Mouse (Mus musculus): Measurements from ENCODE around the gene Usp4. TPM values are rescaled to one million over a fixed set of nuclear protein-coding genes. Genes with fewer than 3 reads are reported as not detected.

The Usp4 gene
- polyA plus RNA-seq, 1 experiment from 2014 or later: 123 TPM

DNA sequence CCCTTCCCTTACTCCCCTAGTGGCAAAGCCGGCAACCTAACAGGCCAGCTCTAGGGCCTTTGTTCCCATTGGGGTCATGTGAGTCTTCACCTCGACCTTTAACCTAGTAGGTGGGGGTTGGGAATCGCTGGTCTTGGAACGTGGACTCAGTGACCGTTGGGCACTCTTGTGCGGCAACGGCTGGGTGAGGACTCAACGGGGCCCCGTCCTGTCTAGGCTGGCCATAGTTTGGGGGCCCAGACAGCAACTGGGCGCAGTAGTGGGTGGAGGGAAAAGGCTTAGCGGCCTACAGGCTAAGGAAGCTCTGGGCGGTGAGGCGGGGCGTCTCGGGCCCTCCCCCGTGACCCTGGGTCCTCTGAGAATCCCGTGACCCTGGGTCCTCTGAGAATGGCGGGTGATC is 45.0 kb downstream of the Usp4 start, which contains the start of gene 1700102P08Rik:
Gene 1700102P08Rik (plus strand): TSS at position 130 of the 400 bp plus-strand sequence.
- H3K4me1 ChIP-seq (replicated peaks): no peaks in the 10 kb centered on the region

DNA sequence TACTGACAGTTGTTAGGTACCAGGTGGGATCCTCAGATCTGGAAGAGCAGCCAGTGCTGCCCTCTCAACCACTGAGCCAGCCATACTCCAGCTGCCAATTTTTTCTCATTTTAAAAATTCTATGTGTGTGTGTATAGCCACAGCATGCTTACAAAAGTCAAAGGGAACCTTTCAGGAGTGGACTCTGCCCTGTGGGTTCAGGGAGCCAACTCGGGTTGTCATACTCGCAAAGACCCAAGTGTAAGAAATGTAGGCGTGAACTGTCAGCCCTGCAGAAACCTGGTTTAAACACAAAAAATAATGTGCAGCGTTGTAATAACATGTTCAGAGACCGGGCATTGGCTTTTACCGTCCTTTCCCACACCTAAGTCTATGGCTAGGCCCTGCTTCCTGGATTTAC is 46.5 kb downstream of the Usp4 start:
- no peak for ATAC-seq (ENCODE audit: low FRiP score, low read depth)
- H3K4me1 ChIP-seq (replicated peaks): no peaks in the 10 kb centered on the region
- no peak overlapping the region for H3K4me2 ChIP-seq
- no peak overlapping the region for H3K27ac ChIP-seq (replicated peaks)
- 96% methylated on average over 6 of the region's 6 CpGs for WGBS
- peaks cover 39% of the 10 kb centered on the region for H3K36me3 ChIP-seq
- H3K9me3 ChIP-seq: no peaks in the 10 kb centered on the region
- no peaks in the 10 kb centered on the region for H3K27me3 ChIP-seq
- H3K9ac ChIP-seq: no peak overlapping the region
- H3K4me3 ChIP-seq: no peak overlapping the region

More for the DNA sequence above, 45.0 kb downstream of the Usp4 start, which contains the start of gene 1700102P08Rik:
- no peaks in the 10 kb centered on the region for H3K27me3 ChIP-seq
- H3K27ac ChIP-seq (replicated peaks): no peak within 1 kb of the TSS
- H3K4me3 ChIP-seq: no peak within 1 kb of the TSS
- no peak for ATAC-seq (ENCODE audit: low FRiP score, low read depth)
- H3K36me3 ChIP-seq: peaks cover 54% of the 10 kb centered on the region
- no peaks in the 10 kb centered on the region for H3K9me3 ChIP-seq
- H3K4me2 ChIP-seq: no peak within 1 kb of the TSS
- 55% methylated on average over 18 of the region's 18 CpGs for WGBS
- no peak within 1 kb of the TSS for H3K9ac ChIP-seq

DNA sequence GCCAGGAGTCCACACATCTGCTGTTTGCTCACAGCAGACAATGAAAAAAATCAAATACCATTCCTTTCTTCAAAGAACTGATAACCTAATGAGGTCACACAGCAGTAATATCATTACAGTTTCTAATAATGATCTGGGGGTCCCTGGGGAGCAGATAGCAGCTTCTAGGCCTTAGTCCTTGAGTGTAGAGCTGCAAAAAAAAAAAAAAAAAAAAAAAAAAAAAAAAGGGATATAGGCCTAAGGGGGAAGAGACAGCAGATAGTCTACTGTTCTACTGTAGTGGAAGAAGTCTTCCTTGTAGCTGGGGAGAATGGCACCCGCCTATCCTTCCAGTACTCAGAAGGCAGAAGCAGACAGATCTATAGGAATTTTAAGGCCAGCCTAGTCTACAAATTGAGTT is 47.8 kb downstream of the Usp4 start:
- 87% methylated on average over 1 of the region's 1 CpGs for WGBS
- Histone ChIP-seq H3K4me3 (no peak overlapping the region), H3K9me3 (no peaks in the 10 kb centered on the region), H3K4me2 (no peak overlapping the region), H3K36me3 (peaks cover 32% of the 10 kb centered on the region), H3K9ac (no peak overlapping the region), H3K27me3 (no peaks in the 10 kb centered on the region), H3K4me1 (replicated peaks) (no peaks in the 10 kb centered on the region), H3K27ac (replicated peaks) (no peak overlapping the region)
- ATAC-seq (ENCODE audit: low FRiP score, low read depth): no peak

DNA sequence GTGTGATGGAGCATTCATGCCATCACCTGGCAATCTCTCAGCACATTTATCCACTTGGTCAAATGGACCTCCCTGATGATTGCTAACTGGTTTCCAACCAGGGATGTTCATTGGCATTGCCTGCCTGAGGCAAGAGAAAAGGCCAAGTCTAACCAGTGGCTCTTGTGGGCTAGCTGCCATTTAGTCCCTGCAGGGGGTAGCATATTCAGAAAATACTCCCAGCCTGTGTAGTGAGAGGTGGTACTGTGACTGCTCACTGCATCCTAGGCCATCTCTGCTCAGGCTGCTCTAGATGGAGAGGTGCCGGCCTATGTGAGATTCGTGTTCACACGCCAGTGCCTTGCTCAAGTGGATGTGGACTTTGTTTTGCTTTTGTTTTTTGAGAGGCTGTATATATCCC is 50.7 kb downstream of the Usp4 start:
- no peak for ATAC-seq (ENCODE audit: low FRiP score, low read depth)
- no peak overlapping the region for H3K9ac ChIP-seq

DNA sequence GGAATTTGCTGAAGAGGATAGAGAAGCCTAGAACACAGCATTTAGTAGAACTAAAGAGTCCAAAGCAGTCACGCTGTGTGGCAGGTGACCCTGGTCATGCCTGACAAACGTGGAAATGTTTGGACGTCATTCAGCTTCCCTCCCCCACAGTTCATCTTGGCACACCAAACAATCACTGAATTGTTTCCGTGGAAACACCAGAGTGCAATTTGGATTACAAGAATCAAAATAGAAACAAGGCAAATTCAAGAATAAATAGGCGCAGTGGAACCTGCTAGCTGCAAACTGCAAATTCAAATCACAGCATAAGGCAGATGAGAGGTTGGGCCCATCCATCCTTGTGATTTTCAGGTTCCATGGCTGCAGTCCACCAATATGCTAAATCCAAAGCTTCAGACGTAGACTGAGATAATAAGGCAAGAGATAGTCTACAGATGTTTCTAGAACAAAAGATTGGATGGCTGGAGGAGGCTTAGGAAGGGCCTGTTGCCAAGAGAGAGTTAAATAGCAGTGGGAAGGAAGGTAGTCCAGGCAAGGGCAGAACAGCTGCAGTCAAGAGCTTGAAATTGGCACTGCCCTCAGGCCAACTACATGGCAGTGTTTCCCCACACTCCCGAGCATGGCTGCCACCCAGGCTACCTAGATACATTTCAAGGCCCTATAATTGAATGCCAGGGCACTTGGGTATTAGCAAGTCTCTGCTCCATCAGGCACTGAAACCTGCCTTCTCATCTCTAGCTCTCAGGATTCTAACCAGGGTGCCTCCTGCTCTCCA is 53.7 kb downstream of the Usp4 start:
- no peaks in the 10 kb centered on the region for H3K27me3 ChIP-seq
- H3K9me3 ChIP-seq: no peaks in the 10 kb centered on the region
- peaks cover 15% of the 10 kb centered on the region for H3K4me1 ChIP-seq (replicated peaks)
- peak overlapping the region; percentile 47 for H3K27ac ChIP-seq (replicated peaks)
- WGBS: 28% methylated on average over 7 of the region's 7 CpGs
- H3K4me2 ChIP-seq: no peak overlapping the region
- no peaks in the 10 kb centered on the region for H3K36me3 ChIP-seq
- no peak overlapping the region for H3K9ac ChIP-seq
- no peak overlapping the region for H3K4me3 ChIP-seq
- ATAC-seq (ENCODE audit: low FRiP score, low read depth): no peak

More for the DNA sequence above, 50.7 kb downstream of the Usp4 start:
- H3K36me3 ChIP-seq: peaks cover 7% of the 10 kb centered on the region
- no peaks in the 10 kb centered on the region for H3K27me3 ChIP-seq
- H3K9me3 ChIP-seq: no peaks in the 10 kb centered on the region
- no peak overlapping the region for H3K27ac ChIP-seq (replicated peaks)
- WGBS: 87% methylated on average over 3 of the region's 3 CpGs
- peaks cover 15% of the 10 kb centered on the region for H3K4me1 ChIP-seq (replicated peaks)
- no peak overlapping the region for H3K4me3 ChIP-seq
- no peak overlapping the region for H3K4me2 ChIP-seq

DNA sequence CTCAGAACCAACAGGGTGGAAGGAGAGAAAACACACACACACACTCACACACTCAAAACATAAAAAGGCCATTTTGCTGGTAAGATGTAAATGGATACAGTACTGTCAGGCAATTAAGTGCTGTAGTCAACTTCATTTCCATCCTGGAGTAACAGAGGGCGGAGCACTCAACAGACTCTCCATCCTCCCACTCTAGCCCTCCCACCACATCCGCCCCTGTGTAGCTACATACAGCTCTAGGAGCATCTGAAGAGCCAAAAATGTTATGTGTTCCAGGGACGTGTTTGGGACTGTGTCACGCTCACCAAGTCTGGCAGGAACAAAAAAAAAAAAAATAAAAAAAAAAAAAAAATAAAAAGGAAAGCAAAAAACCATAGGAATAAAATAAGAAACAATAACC is 55.4 kb downstream of the Usp4 start:
- peaks cover 15% of the 10 kb centered on the region for H3K4me1 ChIP-seq (replicated peaks)
- no peak for ATAC-seq (ENCODE audit: low FRiP score, low read depth)
- H3K36me3 ChIP-seq: no peaks in the 10 kb centered on the region
- H3K9me3 ChIP-seq: no peaks in the 10 kb centered on the region
- H3K27ac ChIP-seq (replicated peaks): no peak overlapping the region
- no peak overlapping the region for H3K4me3 ChIP-seq
- H3K9ac ChIP-seq: no peak overlapping the region
- 94% methylated on average over 4 of the region's 4 CpGs for WGBS
- H3K27me3 ChIP-seq: no peaks in the 10 kb centered on the region
- no peak overlapping the region for H3K4me2 ChIP-seq

DNA sequence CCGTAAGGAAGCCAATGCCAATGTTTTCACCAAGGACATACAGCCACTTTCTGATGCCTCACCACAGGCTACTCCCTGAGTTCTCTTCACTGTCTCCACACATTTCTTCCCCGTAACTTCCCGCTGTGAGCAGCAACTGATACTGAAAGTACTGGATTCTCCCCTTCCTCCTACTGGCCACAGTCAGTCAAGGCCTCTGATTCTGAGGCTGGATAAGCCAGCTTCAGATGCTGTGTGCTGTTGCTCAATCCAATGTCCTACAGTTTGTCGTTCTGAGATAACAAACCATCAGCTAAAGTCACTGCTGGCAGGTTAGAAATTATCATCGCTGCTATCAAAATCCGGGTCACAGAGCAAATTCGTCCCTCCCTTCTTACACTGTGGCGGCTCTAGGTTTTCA is 56.8 kb downstream of the Usp4 start:
- H3K4me1 ChIP-seq (replicated peaks): peaks cover 15% of the 10 kb centered on the region
- H3K9me3 ChIP-seq: no peaks in the 10 kb centered on the region
- H3K36me3 ChIP-seq: no peaks in the 10 kb centered on the region
- H3K27me3 ChIP-seq: no peaks in the 10 kb centered on the region
- no peak overlapping the region for H3K27ac ChIP-seq (replicated peaks)
- 79% methylated on average over 8 of the region's 8 CpGs for WGBS
- H3K4me3 ChIP-seq: no peak overlapping the region
- ATAC-seq (ENCODE audit: low FRiP score, low read depth): no peak
- no peak overlapping the region for H3K9ac ChIP-seq
- no peak overlapping the region for H3K4me2 ChIP-seq

DNA sequence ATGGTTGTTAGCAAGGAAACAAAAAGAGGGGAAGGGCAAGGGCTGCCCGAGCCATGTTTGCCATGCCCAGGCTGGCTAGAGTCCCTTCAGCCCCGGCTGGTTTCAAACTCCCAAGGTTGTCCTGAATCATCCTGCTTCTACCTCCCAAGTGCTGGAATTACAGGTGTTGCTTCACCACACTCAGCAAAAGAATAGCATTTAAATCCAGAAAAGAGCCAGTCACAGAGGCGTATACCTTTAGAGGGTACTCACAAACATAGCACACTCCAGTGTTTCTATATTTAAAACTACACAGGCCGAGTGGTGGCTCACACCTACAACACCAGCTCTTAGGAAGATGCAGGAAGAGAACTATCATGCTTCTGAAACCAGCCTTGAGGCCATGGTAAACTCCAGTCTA is 61.9 kb downstream of the Usp4 start:
- H3K4me2 ChIP-seq: no peak overlapping the region
- no peak overlapping the region for H3K9ac ChIP-seq
- H3K4me1 ChIP-seq (replicated peaks): no peaks in the 10 kb centered on the region
- no peak overlapping the region for H3K4me3 ChIP-seq
- H3K36me3 ChIP-seq: no peaks in the 10 kb centered on the region
- H3K27ac ChIP-seq (replicated peaks): no peak overlapping the region
- no peaks in the 10 kb centered on the region for H3K27me3 ChIP-seq
- no peaks in the 10 kb centered on the region for H3K9me3 ChIP-seq
- no peak for ATAC-seq (ENCODE audit: low FRiP score, low read depth)
- 92% methylated on average over 4 of the region's 4 CpGs for WGBS

DNA sequence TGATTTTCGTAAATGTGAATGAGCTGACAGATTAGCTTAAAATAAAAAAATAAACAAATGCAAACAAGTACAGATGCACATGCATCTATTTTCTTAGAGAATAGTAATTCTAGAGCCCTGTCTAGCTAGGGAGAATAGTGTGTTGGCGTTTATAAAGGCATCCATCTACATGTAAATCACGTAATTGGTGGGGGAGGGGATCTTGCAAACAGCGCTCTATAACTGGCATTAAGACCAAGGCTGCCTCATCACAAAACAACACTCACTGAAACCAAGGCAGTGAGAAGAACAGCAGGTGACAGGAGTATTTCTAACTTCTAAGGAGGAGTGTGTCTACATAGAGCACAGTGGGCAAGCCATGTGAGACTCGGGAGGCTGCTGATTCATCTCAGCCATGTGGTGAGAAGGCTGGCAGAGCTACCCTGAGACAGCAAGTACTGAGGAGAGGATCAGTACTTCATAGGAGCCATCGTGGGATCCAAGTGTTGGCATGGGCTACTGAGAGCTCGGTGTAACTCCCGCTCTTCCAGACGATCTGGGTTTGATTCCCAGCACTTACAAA is 63.8 kb downstream of the Usp4 start:
- Histone ChIP-seq H3K9ac (no peak overlapping the region), H3K9me3 (no peaks in the 10 kb centered on the region), H3K4me1 (replicated peaks) (no peaks in the 10 kb centered on the region), H3K27me3 (no peaks in the 10 kb centered on the region), H3K36me3 (no peaks in the 10 kb centered on the region), H3K4me2 (no peak overlapping the region), H3K27ac (replicated peaks) (no peak overlapping the region), H3K4me3 (no peak overlapping the region)
- ATAC-seq (ENCODE audit: low FRiP score, low read depth): no peak
- WGBS: 75% methylated on average over 9 of the region's 9 CpGs

DNA sequence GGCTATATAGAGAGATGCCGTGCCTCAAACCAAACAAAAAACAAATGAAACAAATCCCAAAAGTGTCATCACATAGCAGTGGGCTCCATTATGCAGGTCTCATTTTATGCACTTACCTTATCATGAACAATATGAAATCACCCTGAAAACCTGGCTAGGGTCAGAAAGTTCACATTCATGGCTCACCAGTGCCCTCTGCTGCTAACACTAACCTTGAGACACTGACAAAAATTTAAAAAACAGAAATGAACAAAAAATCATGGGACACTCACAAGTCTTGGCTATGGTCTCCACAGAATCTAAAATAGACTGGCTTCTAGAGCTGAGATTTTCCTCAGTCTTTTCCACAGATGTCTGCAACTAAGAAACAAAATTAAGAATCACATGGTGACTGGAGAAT is 64.6 kb downstream of the Usp4 start:
- H3K9me3 ChIP-seq: no peaks in the 10 kb centered on the region
- no peak overlapping the region for H3K9ac ChIP-seq
- H3K27me3 ChIP-seq: no peaks in the 10 kb centered on the region
- H3K27ac ChIP-seq (replicated peaks): no peak overlapping the region
- WGBS: 58% methylated on average over 1 of the region's 1 CpGs
- no peak overlapping the region for H3K4me2 ChIP-seq
- H3K36me3 ChIP-seq: no peaks in the 10 kb centered on the region
- ATAC-seq (ENCODE audit: low FRiP score, low read depth): no peak
- H3K4me1 ChIP-seq (replicated peaks): no peaks in the 10 kb centered on the region
- no peak overlapping the region for H3K4me3 ChIP-seq

DNA sequence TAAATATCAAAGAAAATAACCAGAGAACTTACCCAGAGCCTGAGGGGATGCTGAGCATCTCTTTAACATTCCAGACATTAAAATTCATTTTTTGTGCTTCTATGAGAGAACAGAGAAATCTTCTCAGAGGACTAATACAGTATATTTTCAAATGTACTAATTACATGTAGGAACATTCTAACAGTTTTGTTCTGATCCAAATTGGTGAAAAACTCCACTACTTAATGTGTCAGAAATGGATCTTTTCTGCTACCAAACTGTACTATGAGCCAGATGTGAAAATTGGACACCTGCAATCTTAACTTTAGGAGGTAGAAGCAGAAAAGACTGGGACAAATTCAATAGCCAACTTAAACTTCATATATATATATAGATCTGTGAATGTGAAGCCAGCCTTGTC is 80.7 kb downstream of the Usp4 start, which contains the start of gene Ccdc36:
Gene Ccdc36 (minus strand): TSS at position 101 of the 400 bp plus-strand sequence.
- no peak for ATAC-seq (ENCODE audit: low FRiP score, low read depth)
- H3K4me3 ChIP-seq: no peak within 1 kb of the TSS
- no peaks in the 10 kb centered on the region for H3K36me3 ChIP-seq
- H3K4me1 ChIP-seq (replicated peaks): no peaks in the 10 kb centered on the region
- H3K4me2 ChIP-seq: no peak within 1 kb of the TSS
- H3K27ac ChIP-seq (replicated peaks): no peak within 1 kb of the TSS
- no peaks in the 10 kb centered on the region for H3K9me3 ChIP-seq
- H3K27me3 ChIP-seq: no peaks in the 10 kb centered on the region
- no peak within 1 kb of the TSS for H3K9ac ChIP-seq

DNA sequence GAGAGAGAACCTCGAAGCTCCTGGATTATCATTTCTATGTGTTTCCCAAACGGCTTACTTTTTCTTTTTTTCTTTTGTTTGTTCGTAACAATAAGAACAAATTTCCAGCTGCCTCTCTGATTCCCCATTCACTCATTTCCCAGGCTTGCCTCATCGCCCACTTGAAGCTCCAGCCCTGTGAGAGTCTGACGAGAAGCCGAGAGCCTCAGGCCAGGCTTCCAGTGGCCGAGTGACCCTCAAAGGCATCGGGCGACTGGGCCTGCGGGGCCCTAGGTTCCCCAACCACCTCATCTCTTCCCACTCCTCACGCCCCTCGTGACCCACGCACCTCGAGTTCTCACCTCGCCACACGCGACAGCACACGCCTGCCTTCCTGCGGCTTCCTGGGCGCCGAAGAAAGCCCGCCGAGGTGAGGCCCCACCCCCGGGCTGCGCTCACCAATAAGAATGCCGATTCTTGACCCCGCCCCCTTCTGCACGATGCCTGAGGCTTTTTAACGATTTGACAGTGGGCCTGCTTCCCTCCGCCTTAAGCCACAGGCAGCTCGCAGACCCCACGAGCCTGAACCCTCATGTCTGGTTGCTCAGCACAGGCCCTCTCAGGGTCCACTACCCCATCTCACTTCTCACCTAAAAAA is 83.9 kb downstream of the Usp4 start:
- H3K36me3 ChIP-seq: no peaks in the 10 kb centered on the region
- peak overlapping the region; percentile 51 for H3K4me2 ChIP-seq
- H3K27ac ChIP-seq (replicated peaks): no peak overlapping the region
- H3K4me1 ChIP-seq (replicated peaks): no peaks in the 10 kb centered on the region
- H3K4me3 ChIP-seq: peak overlapping the region; percentile 27
- no peaks in the 10 kb centered on the region for H3K9me3 ChIP-seq
- no peaks in the 10 kb centered on the region for H3K27me3 ChIP-seq
- 0 out of 2 replicates have a peak, but pooled peaks have one; percentile 45 for ATAC-seq (ENCODE audit: low FRiP score, low read depth)
- no peak overlapping the region for H3K9ac ChIP-seq
- 44% methylated on average over 32 of the region's 32 CpGs for WGBS

All from hindbrain, embryonic 15.5 days (tissue).